Mouse (Mus musculus) CD4-positive naive resting alpha-beta T cell, adult 76 days (primary cell): ENCODE results near the gene Cd70. TPM values are rescaled to one million over a fixed set of nuclear protein-coding genes. Genes with fewer than 3 reads are reported as not detected.

Experiments
- total RNA-seq: library from RNA; stranded (reverse); gene quantifications from one replicate; pipeline ENCODE4 v1.2.4, GENCODE M21; 2023

The Cd70 gene
- not detected for total RNA-seq

GRCm38 (mm10) chr17:57148994-57149803 lies at the start of gene Cd70:
Cd70 (minus strand) TSS chr17:57149777.

GRCm38 (mm10) chr17:57194041-57194507 lies 44.5 kb upstream of the Cd70 start, which contains the start of gene Tnfsf14:
Tnfsf14 (minus strand) TSS chr17:57194177.

GRCm38 (mm10) chr17:57105181-57106034 lies 44.2 kb downstream of the Cd70 start, which contains the start of gene Tnfsf9:
Tnfsf9 (plus strand) TSS chr17:57105325.

Other genes with a start within 250 kb of the Cd70 start
- 32.9 TPM for gene Mllt1, start 214.4 kb downstream of the Cd70 start, total RNA-seq
- gene Acer1, start 167.7 kb downstream of the Cd70 start, total RNA-seq = not detected
- gene Clpp, start 159.5 kb downstream of the Cd70 start, total RNA-seq = 19.8 TPM
- 9.5 TPM for gene Alkbh7, start 152.4 kb downstream of the Cd70 start, total RNA-seq
- not detected for gene Pspn, start 149.8 kb downstream of the Cd70 start, total RNA-seq
- 64.2 TPM for gene Gtf2f1, start 138.5 kb downstream of the Cd70 start, total RNA-seq
- gene Gm17949, start 138.3 kb downstream of the Cd70 start, total RNA-seq = not detected
- 118 TPM for gene Khsrp, start 118.3 kb downstream of the Cd70 start, total RNA-seq
- not detected for gene Slc25a41, start 108.1 kb downstream of the Cd70 start, total RNA-seq
- 2.2 TPM for gene Crb3, start 90.7 kb downstream of the Cd70 start, total RNA-seq
- gene Slc25a23, start 89.9 kb downstream of the Cd70 start, total RNA-seq = 26.8 TPM
- gene Dennd1c, start 71.3 kb downstream of the Cd70 start, total RNA-seq = 119 TPM
- gene Tubb4a, start 62.0 kb downstream of the Cd70 start, total RNA-seq = 2.1 TPM
- 0.88 TPM for gene Tnfsf9, start 44.5 kb downstream of the Cd70 start, total RNA-seq
- gene Tnfsf14, start 44.4 kb upstream of the Cd70 start, total RNA-seq = 0.50 TPM
- gene C3, start 78.4 kb upstream of the Cd70 start, total RNA-seq = 2.7 TPM
- gene Gpr108, start 98.7 kb upstream of the Cd70 start, total RNA-seq = 33.2 TPM
- 3.5 TPM for gene Trip10, start 99.7 kb upstream of the Cd70 start, total RNA-seq
- gene Vav1, start 129.3 kb upstream of the Cd70 start, total RNA-seq = 148 TPM
- 7.6 TPM for gene Adgre1, start 208.9 kb upstream of the Cd70 start, total RNA-seq